Mouse (Mus musculus) olfactory bulb, adult 2 months (tissue): ENCODE data around the gene Smco1.

Experiments used
- CTCF ChIP-seq: fragments of 200-500 bp; IDR thresholded peaks from 2 replicates; pipeline ENCODE4 v1.5.1; 2012; ENCODE audit warnings: low read depth, mild to moderate bottlenecking, low read length, moderate library complexity; ENCODE audit not compliant: insufficient read depth
- POLR2A ChIP-seq: fragments of 200-500 bp; IDR thresholded peaks from 2 replicates; pipeline ENCODE4 v1.6.1; 2012; ENCODE audit warnings: mild to moderate bottlenecking, low read depth, low read length, moderate library complexity; ENCODE audit not compliant: insufficient read depth

DNA sequence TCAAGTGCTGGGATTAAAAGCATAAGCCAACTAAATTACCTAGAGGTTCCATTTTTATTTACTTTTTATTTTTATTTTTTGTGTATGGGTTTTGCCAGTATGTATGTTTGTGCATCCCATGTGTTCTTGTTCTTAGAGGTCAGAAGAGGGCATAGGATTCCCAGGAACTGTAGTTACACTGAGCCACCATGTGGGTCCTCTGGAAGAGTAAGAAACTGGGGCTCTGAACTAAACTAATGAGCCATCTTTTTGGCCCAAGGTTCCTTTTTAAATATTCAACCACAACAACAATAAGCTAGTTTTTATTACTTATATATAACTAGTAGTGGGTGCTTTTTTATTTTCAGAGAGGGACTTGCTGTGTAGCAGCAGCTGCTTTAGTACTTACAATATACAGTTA is 11.3 kb downstream of the Smco1 start:
- TF ChIP-seq POLR2A (no peak), CTCF (no peak)
